Mouse (Mus musculus) kidney, postnatal 0 days (tissue): ENCODE results near the gene Stk38. TPM values are rescaled to one million over a fixed set of nuclear protein-coding genes. Genes with fewer than 3 reads are reported as not detected.
"Not testable (repeated sequence)": the region's sequence is repeated elsewhere in the genome, so short reads cannot be mapped to it uniquely, and the experiment has no call there.

Experiments
- ATAC-seq: fragments of 200-750 bp; cut with Nextera tagmentation; replicated peaks from 2 replicates; pipeline ENCODE4 v1.8.0; 2017; ENCODE audit warnings: low read depth, moderate number of reproducible peaks, moderate TSS enrichment, moderate library complexity; ENCODE audit not compliant: low FRiP score
- DNase-seq: peaks from one replicate; pipeline ENCODE4 v3.0.0-alpha.2; 2016; ENCODE audit warnings: low spot score
- H3K27ac ChIP-seq: fragments of 300-500 bp; sonication (generic); 2 replicates; pipeline ENCODE4 v1.5.1; 2014; ENCODE audit warnings: mild to moderate bottlenecking
- H3K27me3 ChIP-seq: fragments of 300-500 bp; sonication (generic); 2 replicates; pipeline ENCODE4 v1.6.1; 2014; ENCODE audit warnings: low read length, mixed read lengths; ENCODE audit not compliant: insufficient read depth
- H3K36me3 ChIP-seq: fragments of 300-500 bp; sonication (generic); 2 replicates; pipeline ENCODE4 v1.6.1; 2014; ENCODE audit warnings: low read length, mixed read lengths; ENCODE audit not compliant: insufficient read depth
- H3K4me1 ChIP-seq: fragments of 300-500 bp; sonication (generic); replicated peaks from 2 replicates; pipeline ENCODE4 v1.6.1; 2014; ENCODE audit warnings: antibody characterized with exemption, low read length, mixed read lengths; ENCODE audit not compliant: insufficient read depth
- H3K4me2 ChIP-seq: fragments of 300-500 bp; sonication (generic); 2 replicates; pipeline ENCODE4 v1.6.1; 2014; ENCODE audit warnings: mild to moderate bottlenecking, low read length, moderate library complexity, mixed read lengths
- H3K4me3 ChIP-seq: fragments of 300-500 bp; sonication (generic); replicated peaks from 2 replicates; pipeline ENCODE4 v1.5.1; 2014; ENCODE audit warnings: low read depth, low read length
- H3K9ac ChIP-seq: fragments of 300-500 bp; sonication (generic); 2 replicates; pipeline ENCODE4 v1.6.1; 2014; ENCODE audit warnings: low read depth, low read length
- H3K9me3 ChIP-seq: fragments of 300-500 bp; sonication (generic); replicated peaks from 2 replicates; pipeline ENCODE4 v1.6.1; 2016; ENCODE audit warnings: low read length, inconsistent platforms, mixed read lengths
- CTCF ChIP-seq: IDR thresholded peaks from 2 replicates; pipeline ENCODE4 v1.5.1; 2016; ENCODE audit warnings: antibody characterized with exemption, low read depth, mild to moderate bottlenecking, moderate library complexity
- WGBS: fragments of 180-500 bp; shearing (Covaris S2); extraction: QIAGEN DNeasy Blood & Tissue Kit; methylation state at CpG from one replicate; pipeline ENCODE4 v1.1.7; 2014; 5-methylcytosine and 5-hydroxymethylcytosine counted together
- polyA plus RNA-seq: library from polyadenylated mRNA; unstranded; fragments of >200 nt; fragmentation: Nextera tagmentation; extraction: Ambion mirVana; gene quantifications from 2 replicates; pipeline ENCODE4 v1.2.1, GENCODE M21; 2015

Gene Stk38
- polyA plus RNA-seq, 1 experiment from 2014 or later, result 58.8 TPM

- Histone ChIP-seq H3K9ac (peak overlapping the region; percentile 93), H3K27me3 (no peaks in the 10 kb centered on the region), H3K4me2 (peak overlapping the region; percentile 92), H3K4me1 (no peaks in the 10 kb centered on the region), H3K9me3 (no peaks in the 10 kb centered on the region), H3K36me3 (no peaks in the 10 kb centered on the region), H3K27ac (peak overlapping the region; percentile 84; the same call in 1 of the 2 replicates), H3K4me3 (peak overlapping the region; percentile 95)
- no peak for TF ChIP-seq CTCF
- no peak for ATAC-seq
- 4% methylated on average over 7 of the region's 7 CpGs for WGBS
- no peak for DNase-seq
Measured at GRCm38 (mm10) chr17:29006812-29007211, 983 bp downstream of the Stk38 start.

GRCm38 (mm10) chr17:29005002-29005401 is 2.8 kb downstream of the Stk38 start:
- DNase-seq (no peak), ATAC-seq (no peak)
- Histone ChIP-seq H3K36me3 (0 out of 2 replicates have a peak, but pooled peaks cover 5% of the 10 kb centered on the region), H3K4me2 (no peak overlapping the region), H3K9me3 (no peaks in the 10 kb centered on the region), H3K4me1 (no peaks in the 10 kb centered on the region), H3K9ac (no peak overlapping the region), H3K27ac (no peak overlapping the region), H3K27me3 (no peaks in the 10 kb centered on the region), H3K4me3 (no peak overlapping the region)
- no peak for TF ChIP-seq CTCF
- 92% methylated on average over 3 of the region's 3 CpGs for WGBS

- no peak for ATAC-seq
- no peak for TF ChIP-seq CTCF
- no peaks in the 10 kb centered on the region for H3K9me3 ChIP-seq
Measured at GRCm38 (mm10) chr17:29003740-29004139, 4.1 kb downstream of the Stk38 start.

GRCm38 (mm10) chr17:29000465-29000864 is 7.3 kb downstream of the Stk38 start:
- H3K9ac ChIP-seq, result no peak overlapping the region
- no peaks in the 10 kb centered on the region for H3K27me3 ChIP-seq
- H3K27ac ChIP-seq, result no peak overlapping the region
- no peak for ATAC-seq
- H3K4me2 ChIP-seq, result no peak overlapping the region
- TF ChIP-seq CTCF, result no peak
- no peaks in the 10 kb centered on the region for H3K9me3 ChIP-seq
- peaks cover 32% of the 10 kb centered on the region; the same call in 1 of the 2 replicates for H3K36me3 ChIP-seq
- no peaks in the 10 kb centered on the region for H3K4me1 ChIP-seq
- H3K4me3 ChIP-seq, result no peak overlapping the region
- DNase-seq, result no peak
- WGBS, result 84% methylated on average over 6 of the region's 6 CpGs

More at GRCm38 (mm10) chr17:29003740-29004139, 4.1 kb downstream of the Stk38 start:
- Histone ChIP-seq H3K4me3 (no peak overlapping the region), H3K9ac (no peak overlapping the region), H3K27ac (no peak overlapping the region), H3K4me2 (no peak overlapping the region), H3K36me3 (peaks cover 16% of the 10 kb centered on the region; the same call in 1 of the 2 replicates), H3K27me3 (no peaks in the 10 kb centered on the region), H3K4me1 (no peaks in the 10 kb centered on the region)
- 77% methylated on average over 1 of the region's 1 CpGs for WGBS
- DNase-seq, result no peak

- WGBS, result 83% methylated on average over 4 of the region's 4 CpGs
- peaks cover 38% of the 10 kb centered on the region for H3K36me3 ChIP-seq
- no peak for DNase-seq
Measured at GRCm38 (mm10) chr17:28994615-28995014, 13.2 kb downstream of the Stk38 start.

GRCm38 (mm10) chr17:28993004-28993403 is 14.8 kb downstream of the Stk38 start:
- not testable (repeated sequence) for H3K4me3 ChIP-seq, H3K27me3 ChIP-seq, H3K9me3 ChIP-seq, H3K4me2 ChIP-seq, H3K27ac ChIP-seq, DNase-seq, ATAC-seq, H3K4me1 ChIP-seq, H3K9ac ChIP-seq
- H3K36me3 ChIP-seq, result peaks cover 31% of the 10 kb centered on the region
- WGBS, result 100% methylated on average over 1 of the region's 1 CpGs

More at GRCm38 (mm10) chr17:28994615-28995014, 13.2 kb downstream of the Stk38 start:
- Histone ChIP-seq H3K9ac (no peak overlapping the region), H3K27me3 (no peaks in the 10 kb centered on the region), H3K27ac (no peak overlapping the region), H3K9me3 (no peaks in the 10 kb centered on the region), H3K4me2 (no peak overlapping the region), H3K4me3 (no peak overlapping the region), H3K4me1 (no peaks in the 10 kb centered on the region)
- no peak for TF ChIP-seq CTCF
- no peak for ATAC-seq

- no peak overlapping the region for H3K9ac ChIP-seq
- H3K4me2 ChIP-seq, result no peak overlapping the region
- peaks cover 26% of the 10 kb centered on the region for H3K36me3 ChIP-seq
- no peaks in the 10 kb centered on the region for H3K9me3 ChIP-seq
- WGBS, result 35% methylated on average over 7 of the region's 7 CpGs
- no peaks in the 10 kb centered on the region for H3K27me3 ChIP-seq
- H3K27ac ChIP-seq, result no peak overlapping the region
- H3K4me3 ChIP-seq, result no peak overlapping the region
- no peaks in the 10 kb centered on the region for H3K4me1 ChIP-seq
- no peak for ATAC-seq
- peak; percentile 19 for DNase-seq
- TF ChIP-seq CTCF, result no peak
Measured at GRCm38 (mm10) chr17:28992105-28992504, 15.7 kb downstream of the Stk38 start.
